Mouse (Mus musculus): ENCODE measurements around the gene Aspdh.
A peak's percentile ranks its signal among the peaks of the same experiment; 100 is the strongest.

Gene Aspdh

DNA sequence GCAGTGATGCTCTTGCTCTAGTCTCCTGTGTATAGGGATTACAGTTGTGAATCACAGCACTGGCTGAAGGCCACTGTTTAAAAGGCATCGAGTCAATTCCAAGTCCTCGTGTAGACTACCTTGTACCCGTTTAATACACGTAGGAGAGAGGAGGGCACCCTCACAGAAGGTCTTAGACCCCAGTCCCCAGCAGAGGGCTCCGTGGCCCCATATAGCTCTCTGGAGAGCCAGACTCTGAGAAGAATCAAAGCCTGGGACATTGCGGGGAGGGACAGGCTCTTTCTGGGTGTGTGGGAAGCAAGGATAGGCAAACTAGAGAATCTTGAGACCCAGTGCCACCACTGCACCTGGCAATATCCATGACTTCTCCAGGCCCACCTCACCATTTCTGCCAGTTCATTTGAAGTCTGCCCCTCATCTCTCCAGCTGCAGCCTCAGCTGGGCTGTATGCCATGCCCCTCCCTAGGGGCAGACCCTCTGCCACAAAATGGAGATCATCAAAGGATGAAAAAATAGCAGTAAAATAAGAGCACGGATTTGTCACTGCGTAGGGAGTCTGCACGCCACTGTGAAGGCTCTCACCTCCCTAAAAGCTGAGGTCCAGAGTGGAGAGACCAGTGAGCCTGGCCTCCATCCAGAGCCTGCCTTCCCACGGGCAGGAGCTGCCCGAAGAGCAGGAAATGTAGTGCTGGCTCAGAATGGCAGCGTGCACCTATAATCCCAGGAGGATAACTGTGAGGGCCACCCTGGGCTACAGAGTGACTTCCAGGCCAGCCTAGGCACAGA, 18.9 kb upstream of the Aspdh start:
- DNase-seq (ENCODE audit: inconsistent ontology term), result no peak

- DNase-seq (ENCODE audit: inconsistent ontology term), result no peak
Observed at GRCm38 (mm10) chr7:44453256-44453655, 11.9 kb upstream of the Aspdh start.

GRCm38 (mm10) chr7:44456302-44456701, 8.9 kb upstream of the Aspdh start:
- DNase-seq (ENCODE audit: inconsistent ontology term), result no peak

DNA sequence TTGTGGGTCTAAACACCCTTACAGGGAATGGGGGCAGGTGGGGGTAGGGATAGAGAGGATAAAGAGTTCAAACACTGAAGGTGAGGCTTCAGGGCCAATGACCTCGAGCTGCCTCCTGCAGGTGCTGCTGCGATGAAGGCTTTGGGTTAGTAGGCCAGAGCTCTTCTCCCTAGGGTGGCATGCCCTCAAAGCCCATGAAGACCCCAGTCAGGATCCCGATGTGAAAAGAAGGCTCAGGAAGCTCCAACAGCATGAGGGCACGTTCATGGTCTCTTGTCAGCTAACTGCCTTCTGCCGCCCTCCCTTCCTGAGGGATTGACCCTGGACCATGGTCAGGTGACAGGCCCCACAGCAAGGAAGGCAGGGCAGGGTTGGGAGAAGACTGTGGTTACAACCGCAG, 5.1 kb upstream of the Aspdh start:
- DNase-seq (ENCODE audit: inconsistent ontology term), result no peak

DNA sequence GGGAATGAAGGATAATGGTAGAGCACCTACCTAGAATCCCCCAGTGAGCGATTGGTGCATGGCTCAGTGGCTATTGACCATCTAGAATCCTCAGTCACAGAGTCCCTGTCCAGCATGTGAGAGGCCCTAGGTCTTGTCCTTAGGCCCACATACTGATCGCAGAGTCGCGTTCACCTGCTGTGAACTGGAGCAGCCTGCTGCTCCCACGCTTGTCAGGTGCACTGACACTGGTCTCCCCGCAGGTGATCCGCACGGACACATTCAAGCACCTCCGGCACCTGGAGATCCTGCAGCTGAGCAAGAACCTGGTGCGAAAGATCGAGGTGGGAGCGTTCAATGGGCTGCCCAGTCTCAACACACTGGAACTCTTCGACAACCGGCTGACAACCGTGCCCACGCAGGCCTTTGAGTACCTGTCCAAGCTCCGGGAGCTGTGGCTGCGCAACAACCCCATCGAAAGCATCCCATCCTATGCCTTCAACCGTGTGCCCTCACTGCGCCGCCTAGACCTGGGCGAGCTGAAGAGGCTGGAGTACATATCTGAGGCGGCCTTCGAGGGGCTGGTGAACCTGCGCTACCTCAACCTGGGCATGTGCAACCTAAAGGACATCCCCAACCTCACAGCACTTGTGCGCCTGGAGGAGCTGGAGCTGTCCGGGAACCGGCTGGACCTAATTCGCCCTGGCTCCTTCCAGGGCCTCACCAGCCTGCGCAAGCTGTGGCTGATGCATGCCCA, 4.3 kb upstream of the Aspdh start:
- DNase-seq (ENCODE audit: inconsistent ontology term), result no peak

- no peak for DNase-seq (ENCODE audit: inconsistent ontology term)
Observed at GRCm38 (mm10) chr7:44461503-44462217, 3.5 kb upstream of the Aspdh start.

GRCm38 (mm10) chr7:44462218-44463055, 2.8 kb upstream of the Aspdh start:
- no peak for DNase-seq (ENCODE audit: inconsistent ontology term)

GRCm38 (mm10) chr7:44463056-44463425, 2.1 kb upstream of the Aspdh start:
- no peak for DNase-seq (ENCODE audit: inconsistent ontology term)

- no peak for DNase-seq (ENCODE audit: inconsistent ontology term)
Observed at GRCm38 (mm10) chr7:44463556-44464225, 1.5 kb upstream of the Aspdh start.

GRCm38 (mm10) chr7:44464511-44464910, 680 bp upstream of the Aspdh start:
- DNase-seq (ENCODE audit: inconsistent ontology term), result no peak

- DNase-seq (ENCODE audit: inconsistent ontology term), result no peak
Observed at GRCm38 (mm10) chr7:44466006-44466887, 1.1 kb downstream of the Aspdh start.

DNA sequence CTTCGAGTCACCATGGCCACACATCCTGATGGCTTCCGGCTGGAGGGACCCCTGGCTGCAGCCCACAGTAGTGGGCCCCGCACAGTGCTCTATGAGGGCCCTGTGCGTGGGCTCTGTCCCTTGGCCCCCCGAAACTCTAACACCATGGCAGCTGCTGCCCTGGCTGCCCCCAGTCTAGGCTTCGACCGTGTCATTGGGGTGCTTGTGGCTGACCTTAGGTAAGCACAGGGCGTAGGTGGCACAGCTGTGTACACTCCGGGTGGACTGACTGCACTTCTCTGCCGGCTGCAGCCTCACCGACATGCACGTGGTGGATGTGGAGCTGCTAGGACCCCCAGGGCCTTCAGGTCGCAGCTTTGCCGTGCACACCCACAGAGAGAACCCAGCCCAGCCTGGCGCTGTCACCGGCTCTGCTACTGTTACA, 1.7 kb downstream of the Aspdh start:
- DNase-seq (ENCODE audit: inconsistent ontology term), result no peak

DNA sequence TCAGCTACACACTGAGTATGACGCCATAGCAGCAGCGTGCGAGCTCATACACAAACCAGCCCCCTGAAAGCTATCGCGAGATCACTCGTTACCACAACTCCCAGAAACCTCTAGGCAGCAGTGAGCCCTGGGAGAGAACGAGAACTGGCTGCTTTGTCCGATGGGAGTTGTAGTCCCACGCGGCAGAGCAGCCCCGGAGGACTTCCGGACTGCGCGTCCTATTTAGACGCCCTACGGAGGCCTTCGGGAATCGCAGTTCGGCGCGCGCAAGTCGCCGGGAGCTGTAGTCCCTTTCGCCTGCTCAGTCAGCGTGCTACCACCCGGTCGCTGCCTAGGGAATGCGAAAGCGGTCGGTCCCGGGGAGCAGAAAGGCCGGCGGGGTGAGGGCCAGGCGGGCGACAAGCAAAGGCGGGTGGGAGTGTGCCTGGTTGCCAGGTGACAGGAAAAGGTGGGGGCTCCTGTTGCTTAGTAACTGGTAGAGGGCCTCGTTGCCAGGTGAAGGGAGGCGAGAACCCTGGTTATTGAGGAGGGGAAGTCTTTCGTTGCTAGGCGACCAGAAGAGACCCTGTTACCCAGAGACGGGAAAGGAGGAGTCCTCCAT, 2.7 kb downstream of the Aspdh start, which contains the start of gene Josd2:
Gene Josd2 (plus strand): TSS at position 170 of the 601 bp plus-strand sequence.
- DNase-seq (ENCODE audit: inconsistent ontology term), result peak; percentile 96

GRCm38 (mm10) chr7:44468644-44469285, 3.6 kb downstream of the Aspdh start:
- no peak for DNase-seq (ENCODE audit: inconsistent ontology term)

DNA sequence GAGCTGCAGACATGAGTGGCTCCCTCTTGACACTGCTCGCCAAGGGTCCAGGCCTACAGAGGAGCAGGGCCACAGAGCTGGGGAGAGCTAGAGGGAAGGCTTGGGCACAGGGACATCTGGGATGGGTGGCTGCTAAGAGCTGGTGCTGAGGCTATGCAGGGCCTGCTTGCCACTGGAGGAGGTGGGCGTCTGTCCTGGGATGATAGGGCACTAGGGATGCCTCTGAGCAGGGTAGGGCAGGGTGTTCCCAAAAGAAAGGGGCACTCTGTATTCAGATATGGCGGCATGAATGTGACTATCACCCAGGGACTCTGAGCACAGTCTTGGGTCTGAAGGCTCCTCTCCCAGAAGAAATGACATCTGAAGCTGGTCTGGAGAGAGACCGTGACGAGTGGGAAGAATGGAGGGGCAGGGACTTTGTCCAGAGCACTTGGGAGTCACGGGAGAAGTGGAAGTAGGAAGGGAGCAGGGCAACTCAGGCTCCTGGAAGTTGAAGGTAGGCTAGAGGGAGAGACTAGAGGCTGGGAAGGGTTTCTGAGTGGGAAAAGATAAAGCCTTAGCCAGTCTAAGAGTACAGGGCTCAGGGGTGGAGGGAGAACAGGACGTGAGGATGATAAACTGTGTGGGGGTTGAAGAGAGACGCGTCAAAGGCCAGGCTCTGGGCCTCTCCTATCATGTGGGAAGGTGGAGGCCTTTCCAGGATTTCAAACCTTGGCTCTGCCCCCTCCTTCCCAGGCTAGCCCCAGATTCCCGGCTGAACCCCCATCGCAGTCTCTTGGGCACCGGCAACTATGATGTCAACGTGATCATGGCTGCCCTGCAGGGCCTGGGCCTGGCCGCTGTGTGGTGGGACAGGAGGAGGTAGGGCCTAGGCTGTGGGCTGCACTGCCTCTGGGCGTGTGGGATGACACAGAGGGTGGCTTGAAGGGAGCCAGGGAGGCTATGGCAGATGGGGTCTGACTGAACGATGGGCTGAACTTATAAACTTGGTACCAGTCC, 4.8 kb downstream of the Aspdh start:
- no peak for DNase-seq (ENCODE audit: inconsistent ontology term)

DNA sequence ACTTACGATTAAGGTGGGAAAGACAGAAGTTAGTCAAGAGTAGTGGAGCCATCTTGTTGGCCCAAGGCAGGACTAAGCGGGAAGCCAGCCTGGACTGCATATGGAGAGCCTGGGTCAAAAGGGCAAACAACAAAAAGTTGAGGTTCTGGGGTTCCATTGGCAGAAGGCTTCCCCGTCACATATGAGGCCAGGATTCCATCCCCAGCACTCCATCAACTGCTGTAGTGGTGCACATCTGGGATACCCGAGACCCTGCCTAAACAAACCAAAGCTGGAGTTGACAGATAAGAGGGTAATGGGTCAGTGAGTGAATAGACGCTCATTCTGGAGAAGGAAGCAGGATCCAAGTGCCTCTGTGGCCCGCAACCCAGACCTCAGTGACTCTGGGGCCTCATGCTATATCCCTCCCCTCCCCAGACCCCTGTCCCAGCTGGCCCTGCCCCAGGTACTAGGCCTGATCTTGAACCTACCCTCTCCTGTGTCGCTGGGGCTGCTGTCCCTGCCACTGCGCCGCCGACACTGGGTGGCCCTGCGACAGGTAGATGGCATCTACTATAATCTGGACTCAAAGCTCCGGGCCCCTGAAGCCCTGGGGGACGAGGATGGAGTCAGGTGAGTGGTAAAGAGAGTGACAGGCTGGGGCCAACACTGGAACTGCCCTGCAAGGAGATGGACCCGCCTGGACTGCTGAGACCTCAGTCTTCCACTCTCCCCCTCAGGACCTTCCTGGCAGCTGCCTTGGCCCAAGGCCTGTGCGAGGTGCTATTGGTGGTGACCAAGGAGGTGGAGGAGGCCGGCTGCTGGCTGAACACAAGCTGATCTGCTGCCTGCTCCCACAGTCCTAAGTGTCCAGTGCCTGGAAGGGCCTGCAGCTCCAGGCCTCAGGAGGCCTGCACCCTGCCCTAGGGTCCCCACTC, 5.8 kb downstream of the Aspdh start:
- DNase-seq (ENCODE audit: inconsistent ontology term), result no peak
